Mouse (Mus musculus): ENCODE data around the gene Epb41l3.

Gene Epb41l3

GRCm38 (mm10) chr17:69192863-69193493, 117.5 kb downstream of the Epb41l3 start:
- DNase-seq, result no peak

GRCm38 (mm10) chr17:69194599-69194998, 119.1 kb downstream of the Epb41l3 start:
- no peak for DNase-seq

GRCm38 (mm10) chr17:69195758-69196157, 120.3 kb downstream of the Epb41l3 start:
- no peak for DNase-seq

- peak; percentile 23 for DNase-seq
Observed at GRCm38 (mm10) chr17:69196656-69197055, 121.2 kb downstream of the Epb41l3 start.

DNA sequence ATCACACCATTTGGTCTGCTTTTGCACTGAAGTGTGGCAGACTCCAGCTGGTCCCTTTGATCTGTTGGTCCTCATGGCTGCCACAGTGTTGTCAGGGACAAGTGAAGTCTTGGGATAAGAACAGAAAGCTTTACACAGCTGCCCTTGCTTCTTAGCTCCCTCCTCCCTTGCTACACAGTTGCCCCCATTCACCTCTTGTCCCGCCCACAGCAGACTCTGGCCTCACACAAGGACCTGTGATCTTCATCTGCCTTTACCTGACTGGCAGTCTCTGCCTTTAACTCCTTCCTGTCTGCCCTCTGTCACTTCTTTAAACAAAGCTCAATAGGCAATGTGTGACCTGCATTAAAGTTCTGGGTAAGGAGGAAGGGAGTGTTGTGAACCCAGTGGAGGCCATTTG, 123.3 kb downstream of the Epb41l3 start:
- DNase-seq, result no peak

DNA sequence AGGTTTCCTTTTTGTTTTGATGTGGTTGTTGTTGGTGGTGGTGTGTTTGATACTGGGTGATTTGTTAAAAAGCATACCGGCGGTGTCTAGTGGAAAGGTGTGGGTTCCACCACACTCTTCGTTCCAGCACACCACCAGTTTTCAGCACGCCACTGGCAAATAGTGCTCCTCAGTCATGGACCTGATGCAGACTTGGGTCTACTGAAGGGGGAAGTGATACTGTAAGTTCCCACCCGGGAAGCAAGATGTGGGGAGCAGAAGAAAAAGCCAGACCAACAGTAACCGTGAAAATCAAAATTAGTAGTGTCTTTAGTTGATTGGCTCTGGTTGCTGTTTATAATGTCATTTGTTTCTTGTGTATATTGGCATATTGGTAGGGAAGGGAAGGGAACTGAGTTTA, 124.3 kb downstream of the Epb41l3 start:
- DNase-seq, result no peak

- DNase-seq, result no peak
Observed at GRCm38 (mm10) chr17:69200936-69201335, 125.5 kb downstream of the Epb41l3 start.

DNA sequence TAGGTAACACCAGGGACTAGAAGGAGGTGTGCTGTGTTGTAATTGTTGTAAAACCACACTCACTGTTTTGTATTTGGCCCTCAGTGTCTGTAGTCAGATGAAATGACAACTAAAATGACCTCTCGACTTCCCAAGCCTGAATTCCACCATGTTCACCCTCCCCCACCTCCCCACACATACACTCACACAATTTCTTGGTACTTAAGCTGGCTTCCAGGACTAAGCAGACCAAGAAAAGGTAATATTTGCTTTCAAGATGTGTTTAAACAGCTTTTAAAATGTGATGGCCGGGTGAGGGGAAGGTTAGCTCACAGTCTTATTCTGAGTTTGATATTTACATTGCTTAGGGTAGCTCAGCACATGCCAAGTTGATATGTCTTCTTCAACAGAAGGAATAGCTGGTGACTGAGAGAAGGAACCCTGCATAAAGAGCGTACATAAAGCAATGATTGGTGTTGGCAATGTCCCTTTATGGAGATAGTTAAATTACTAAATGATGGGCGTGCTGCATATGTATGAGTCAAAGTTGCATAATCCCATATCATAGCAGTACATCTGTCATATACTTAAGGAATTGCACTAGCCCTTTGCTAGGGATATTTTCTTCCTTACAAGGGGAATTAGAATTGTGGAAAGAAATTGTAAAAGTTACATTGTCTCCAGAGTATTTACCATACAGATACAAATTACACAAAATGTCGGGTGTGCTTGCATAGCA, 130.0 kb downstream of the Epb41l3 start:
- no peak for DNase-seq

DNA sequence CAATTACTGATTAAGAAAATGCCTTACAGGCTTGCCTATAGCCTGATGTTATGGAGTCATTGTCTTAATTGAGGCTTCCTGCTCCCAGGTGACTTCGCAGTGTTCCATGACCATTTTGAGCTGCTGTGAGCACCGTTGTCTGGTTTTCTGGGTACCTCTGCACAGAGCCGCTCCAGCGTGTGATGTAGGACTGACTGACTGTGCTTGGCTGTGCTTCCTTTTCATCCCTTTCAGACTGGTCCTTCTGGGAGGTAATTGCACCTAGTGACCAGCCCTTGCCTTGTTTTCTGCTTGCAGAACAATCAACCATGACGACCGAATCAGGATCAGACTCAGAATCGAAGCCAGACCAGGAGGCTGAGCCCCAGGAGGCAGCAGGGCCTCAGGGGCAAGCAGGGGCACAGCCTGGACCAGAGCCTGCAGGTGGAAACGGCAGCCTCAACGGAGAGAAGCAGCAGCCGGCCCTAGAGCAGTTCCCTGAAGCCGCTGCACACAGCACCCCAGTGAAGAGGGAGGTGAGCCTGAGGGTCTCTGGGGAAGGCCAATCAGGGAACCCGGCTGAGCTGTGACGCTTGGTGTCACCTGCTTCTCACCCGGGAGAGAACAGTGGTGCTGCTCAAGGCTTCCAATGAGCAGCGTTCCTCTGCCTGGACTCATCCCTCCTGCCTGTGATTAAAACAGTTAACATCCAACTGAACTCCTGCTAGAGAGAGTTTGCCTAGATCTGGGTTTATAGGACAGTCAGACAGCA, 132.3 kb downstream of the Epb41l3 start:
- DNase-seq, result no peak

GRCm38 (mm10) chr17:69211065-69211464, 135.6 kb downstream of the Epb41l3 start:
- DNase-seq, result no peak

GRCm38 (mm10) chr17:69216120-69216519, 140.6 kb downstream of the Epb41l3 start:
- no peak for DNase-seq

GRCm38 (mm10) chr17:69220849-69221248, 145.4 kb downstream of the Epb41l3 start:
- no peak for DNase-seq

DNA sequence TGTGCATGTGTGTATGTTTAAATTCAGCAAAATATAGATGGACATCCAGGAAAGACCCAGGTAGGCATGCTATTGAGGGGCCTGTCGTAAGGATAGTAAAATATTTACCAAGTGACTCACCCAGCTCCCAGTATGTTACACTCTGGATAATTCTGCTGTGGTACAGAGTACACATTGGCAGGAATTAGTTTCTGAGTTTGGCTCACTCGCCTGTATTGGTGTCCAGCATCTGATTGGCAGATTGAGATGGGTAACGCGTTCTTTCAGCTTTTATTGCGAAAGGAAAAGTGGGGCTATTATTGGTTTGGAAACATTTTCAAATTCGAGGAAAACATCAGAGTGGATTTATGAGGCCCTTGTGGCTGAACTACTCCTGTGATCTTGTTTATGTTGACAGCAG, 145.9 kb downstream of the Epb41l3 start:
- no peak for DNase-seq

DNA sequence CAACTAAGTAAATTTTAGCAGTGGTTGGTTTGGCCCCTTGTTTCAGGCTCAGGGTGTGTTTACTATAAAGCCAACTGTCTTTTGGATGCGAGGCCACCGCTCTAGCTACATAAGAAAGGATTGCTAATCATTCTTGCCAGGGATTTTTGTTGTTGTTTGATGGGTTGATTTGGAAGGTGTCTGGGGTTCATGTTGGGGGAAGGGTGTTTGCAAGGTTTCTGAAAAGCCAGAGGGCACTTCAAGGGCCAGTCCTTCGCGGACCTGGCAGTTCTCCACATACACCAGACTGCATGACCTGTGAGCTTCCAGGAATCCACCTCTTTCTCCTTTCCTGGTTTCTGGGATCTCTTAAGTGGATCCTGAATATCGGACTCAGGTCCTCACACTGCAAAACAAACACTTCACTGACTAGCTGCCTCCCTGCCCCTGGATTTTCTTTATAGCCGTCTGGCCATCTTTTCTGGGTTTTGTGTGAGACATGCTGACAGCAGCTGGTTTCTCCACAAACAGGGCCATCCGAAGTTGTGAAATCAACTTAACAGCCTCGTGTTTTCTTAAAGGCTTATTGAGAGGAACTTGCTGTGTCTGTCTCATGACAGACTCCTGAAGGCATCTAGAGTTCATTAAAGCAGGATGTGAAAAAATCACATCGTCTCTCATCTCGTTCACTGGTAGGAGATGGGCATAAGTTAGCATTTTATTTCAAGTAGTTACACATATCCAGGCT, 146.6 kb downstream of the Epb41l3 start:
- no peak for DNase-seq

GRCm38 (mm10) chr17:69225996-69226395, 150.5 kb downstream of the Epb41l3 start:
- DNase-seq, result no peak

DNA sequence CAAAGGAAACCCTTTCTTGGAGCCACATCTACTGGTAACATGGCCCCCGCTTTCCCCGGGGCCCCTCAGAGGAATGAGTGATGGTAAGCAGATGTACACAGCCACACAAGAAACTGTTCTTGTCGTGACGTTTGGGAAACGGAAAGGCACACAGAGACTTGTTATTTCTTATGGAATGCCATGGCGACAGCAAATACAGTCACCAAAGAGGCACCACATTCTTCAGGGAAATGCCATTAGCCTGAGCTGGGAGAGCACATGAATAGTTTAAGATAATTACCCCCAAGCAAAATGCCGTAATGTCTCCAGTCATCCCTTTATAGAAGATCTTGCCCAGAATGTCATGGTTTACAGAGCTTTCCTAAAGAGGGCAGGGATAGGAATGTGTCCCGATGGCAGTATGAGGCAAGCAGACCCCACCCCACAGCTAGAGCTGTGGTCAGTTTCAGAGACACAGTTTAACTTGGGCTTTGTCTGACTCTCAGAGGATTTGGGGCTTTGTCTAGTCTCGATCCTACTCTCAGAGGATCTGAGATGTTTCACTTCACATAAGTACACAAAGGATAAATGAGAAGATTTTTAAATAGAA, 152.0 kb downstream of the Epb41l3 start:
- DNase-seq, result no peak

- DNase-seq, result no peak
Observed at GRCm38 (mm10) chr17:69229451-69229850, 154.0 kb downstream of the Epb41l3 start.

- DNase-seq, result no peak
Observed at GRCm38 (mm10) chr17:69230131-69230621, 154.7 kb downstream of the Epb41l3 start.

GRCm38 (mm10) chr17:69231360-69231759, 155.9 kb downstream of the Epb41l3 start:
- no peak for DNase-seq

GRCm38 (mm10) chr17:69237172-69237571, 161.7 kb downstream of the Epb41l3 start:
- no peak for DNase-seq

- DNase-seq, result no peak
Observed at GRCm38 (mm10) chr17:69238810-69239373, 163.4 kb downstream of the Epb41l3 start.

DNA sequence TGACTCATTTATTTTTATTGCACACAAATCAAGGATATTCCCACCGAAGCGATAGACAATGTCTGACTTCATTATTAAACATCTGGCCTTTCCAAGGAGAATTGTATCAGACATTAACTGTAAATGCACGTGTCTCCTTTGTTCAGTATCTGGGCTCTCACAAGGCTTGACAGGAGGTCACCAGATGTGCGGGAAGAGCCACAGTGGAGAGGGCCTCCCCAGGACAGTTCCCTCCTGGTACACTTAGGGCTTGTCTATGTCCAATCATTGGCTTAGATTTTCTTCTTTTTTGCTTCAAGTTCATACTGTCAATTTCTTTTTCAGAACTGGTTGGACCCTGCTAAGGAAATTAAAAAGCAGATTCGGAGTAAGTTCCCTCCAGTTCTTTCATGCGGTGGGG, 163.9 kb downstream of the Epb41l3 start:
- no peak for DNase-seq
